Mouse (Mus musculus): ENCODE measurements around the gene Aftph.

DNA sequence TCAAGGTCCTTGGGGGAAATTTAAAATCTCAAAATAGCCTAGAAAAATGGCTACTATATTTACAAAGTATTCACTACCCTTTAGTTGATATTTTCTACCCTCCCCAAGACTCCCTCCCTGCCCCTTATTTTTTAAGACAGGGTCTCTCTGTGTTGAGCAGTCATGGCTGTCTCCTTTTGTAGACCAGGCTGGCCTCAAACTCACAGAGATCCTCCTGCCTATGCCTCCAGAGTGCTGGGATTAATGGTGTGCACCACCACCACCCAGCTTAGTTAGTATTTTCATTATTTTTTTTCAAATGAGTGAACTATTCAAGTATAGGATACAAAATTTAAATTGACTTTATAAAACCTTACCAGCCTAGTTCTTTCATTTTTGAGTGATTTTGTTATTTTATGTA is 104.3 kb downstream of the Aftph start:
- TF ChIP-seq CTCF (IDR thresholded peaks at IDR 0.05; ENCODE audit: low read depth, low read length) (no peak), POLR2A (IDR thresholded peaks at IDR 0.05; ENCODE audit: insufficient read depth, low read length) (no peak)

Data from ES-Bruce4 (cell line).